Mouse (Mus musculus): ENCODE measurements around the gene Fam43a. TPM values are rescaled to one million over a fixed set of nuclear protein-coding genes. Genes with fewer than 3 reads are reported as not detected.

Gene Fam43a
- polyA plus RNA-seq (2012; rRNA removed): 9.5 and 11.5 TPM in 2 replicates

DNA sequence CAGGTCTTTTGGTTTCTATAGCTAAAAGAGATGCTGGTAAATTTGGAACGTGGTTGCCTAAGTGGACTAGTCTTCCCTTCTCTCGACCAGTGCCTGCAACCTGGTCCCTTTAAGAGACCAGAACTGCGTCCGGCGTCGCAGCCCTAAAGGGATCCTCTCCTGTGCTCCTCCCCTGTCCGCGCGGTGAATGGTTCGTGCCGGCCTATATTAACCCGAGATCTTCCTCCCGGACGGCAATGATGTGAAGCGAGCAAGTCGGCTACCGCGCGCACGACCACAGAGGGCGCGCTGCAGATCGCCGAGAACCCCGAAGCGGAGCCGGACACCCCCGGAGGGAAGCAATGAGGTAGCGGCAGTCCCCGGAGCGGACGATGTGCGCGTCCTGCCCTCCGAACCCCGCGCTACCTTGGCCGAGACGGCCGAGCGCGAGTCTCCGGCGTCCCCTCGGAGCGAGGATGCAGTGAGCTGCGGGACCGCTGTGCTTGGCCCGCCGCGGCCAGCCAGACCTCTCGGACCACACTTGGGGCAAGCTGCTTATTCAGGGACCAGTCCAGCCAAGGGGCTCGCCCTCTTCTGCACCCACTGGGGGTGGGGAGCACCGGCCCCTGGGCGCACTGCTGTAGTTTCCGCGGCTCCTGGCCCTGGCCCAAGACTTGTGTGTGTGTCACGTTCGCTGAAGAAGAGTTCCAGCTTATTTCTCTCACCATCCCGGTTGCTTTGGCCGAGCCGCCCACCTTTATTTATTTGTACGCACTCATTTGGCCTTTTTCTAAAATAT is at the start of gene Fam43a:
Fam43a (plus strand) TSS at position 233 of the 778 bp plus-strand sequence.

DNA sequence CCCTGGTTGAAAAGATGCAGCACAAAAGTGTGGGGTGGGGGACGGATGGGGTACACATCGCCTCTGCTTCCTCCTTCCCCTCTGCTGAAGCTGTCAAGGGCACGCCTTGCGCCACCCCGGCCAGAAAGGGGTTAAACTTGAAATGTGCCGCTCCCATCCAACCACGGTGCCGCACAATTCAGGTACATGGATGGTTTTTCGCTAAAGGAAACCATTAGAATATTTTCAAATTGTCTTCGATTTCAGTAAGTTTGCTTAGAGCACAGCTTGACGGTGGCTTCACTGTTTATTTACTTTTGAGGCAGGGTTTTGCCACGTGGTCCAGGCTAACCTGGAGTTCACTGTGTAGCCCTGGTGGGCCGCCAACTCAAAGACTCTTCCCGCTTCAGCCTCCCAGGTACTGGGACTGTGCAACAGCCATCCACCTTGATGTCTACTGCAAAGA is 48.8 kb upstream of the Fam43a start, which contains the start of gene Tmem44:
Tmem44 (minus strand) TSS at position 95 of the 445 bp plus-strand sequence.

DNA sequence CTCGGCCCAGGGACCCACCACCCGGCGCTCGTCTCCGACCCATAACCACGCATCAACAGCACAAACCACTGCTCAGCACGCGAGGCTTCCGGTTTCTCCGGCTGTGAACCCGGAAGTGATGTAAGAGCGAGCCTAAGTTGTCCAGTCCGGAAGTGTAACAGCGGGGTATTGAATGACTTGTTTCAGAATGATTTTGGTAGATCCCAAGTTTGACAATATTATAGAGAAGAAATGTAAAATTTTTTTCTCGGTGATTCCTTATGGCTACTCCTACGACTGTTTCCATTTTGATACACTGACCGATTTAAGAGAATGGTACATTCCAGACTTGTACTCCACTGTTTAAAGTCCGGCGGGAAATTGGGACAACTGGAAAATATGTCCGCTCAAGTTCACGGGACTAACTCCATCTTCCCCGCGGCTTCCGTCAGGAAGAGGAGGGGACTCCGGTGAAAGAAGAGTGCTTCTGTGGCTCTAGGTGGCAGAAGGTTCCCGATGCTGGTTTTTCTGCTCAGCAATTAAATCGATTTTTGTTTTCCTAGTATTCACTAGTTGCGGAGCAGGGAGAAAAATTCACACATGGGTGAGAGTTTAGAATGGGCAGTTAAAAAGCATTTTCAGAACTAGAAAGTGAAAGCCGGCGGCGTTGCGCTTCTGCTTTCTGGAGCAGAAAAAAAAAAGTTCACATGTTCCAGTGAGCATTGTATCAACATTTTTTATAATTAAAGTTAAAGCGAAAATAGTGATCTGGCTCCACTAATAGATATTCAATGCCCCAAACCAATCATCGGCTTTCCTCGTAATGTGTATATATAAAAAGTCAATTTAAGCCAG is 11.8 kb upstream of the Fam43a start, which contains the start of gene Lsg1:
Lsg1 (minus strand) TSS at position 99 of the 834 bp plus-strand sequence.

Other genes starting within 250 kb of the Fam43a start
- gene Atp13a3, start 193.7 kb upstream of the Fam43a start, polyA plus RNA-seq (2012; rRNA removed): 28.3 and 30.0 TPM in 2 replicates
- 105 and 124 TPM in 2 replicates for gene Tmem44, start 48.9 kb upstream of the Fam43a start, polyA plus RNA-seq (2012; rRNA removed)
- 33.3 and 34.8 TPM in 2 replicates for gene Lsg1, start 12.1 kb upstream of the Fam43a start, polyA plus RNA-seq (2012; rRNA removed)